Mouse (Mus musculus) heart, embryonic 11.5 days (tissue): ENCODE measurements around the gene Gm813. TPM values are rescaled to one million over a fixed set of nuclear protein-coding genes. Genes with fewer than 3 reads are reported as not detected.

Experiments
- ATAC-seq: fragments of 200-750 bp; cut with Nextera tagmentation; replicated peaks from 2 replicates; pipeline ENCODE4 v1.8.0; 2017; ENCODE audit warnings: moderate library complexity; ENCODE audit not compliant: insufficient number of reproducible peaks, low FRiP score, low TSS enrichment
- H3K27ac ChIP-seq: fragments of 300-500 bp; sonication (generic); 2 replicates; pipeline ENCODE4 v1.5.1; 2014; ENCODE audit warnings: mild to moderate bottlenecking, low read depth, low read length
- H3K27me3 ChIP-seq: fragments of 300-500 bp; sonication (generic); 2 replicates; pipeline ENCODE4 v1.6.1; 2014; ENCODE audit warnings: mild to moderate bottlenecking, low read length, mixed read lengths; ENCODE audit not compliant: control insufficient read depth, insufficient read depth
- H3K36me3 ChIP-seq: fragments of 300-500 bp; sonication (generic); 2 replicates; pipeline ENCODE4 v1.6.1; 2014; ENCODE audit warnings: mild to moderate bottlenecking, low read length, moderate library complexity, mixed read lengths; ENCODE audit not compliant: control insufficient read depth, insufficient read depth
- H3K4me1 ChIP-seq: fragments of 300-500 bp; sonication (generic); 2 replicates; pipeline ENCODE4 v1.6.1; 2014; ENCODE audit warnings: low read length; ENCODE audit not compliant: control insufficient read depth, insufficient read depth
- H3K4me2 ChIP-seq: fragments of 300-500 bp; sonication (generic); 2 replicates; pipeline ENCODE4 v1.6.1; 2014; ENCODE audit warnings: mild to moderate bottlenecking, moderate library complexity
- H3K4me3 ChIP-seq: fragments of 300-500 bp; sonication (generic); 2 replicates; pipeline ENCODE4 v1.5.1; 2014; ENCODE audit warnings: low read depth, low read length
- H3K9ac ChIP-seq: fragments of 300-500 bp; sonication (generic); 2 replicates; pipeline ENCODE4 v1.6.1; 2014; ENCODE audit warnings: mild to moderate bottlenecking, low read depth, low read length, moderate library complexity
- H3K9me3 ChIP-seq: fragments of 300-500 bp; sonication (generic); replicated peaks from 2 replicates; pipeline ENCODE4 v1.6.1; 2016; ENCODE audit warnings: low read length; ENCODE audit not compliant: control insufficient read depth
- WGBS: fragments of 180-500 bp; shearing (Covaris S2); extraction: QIAGEN DNeasy Blood & Tissue Kit; methylation state at CpG from one replicate; pipeline ENCODE4 v1.1.7; 2014; ENCODE audit not compliant: insufficient replicate concordance; 5-methylcytosine and 5-hydroxymethylcytosine counted together
- polyA plus RNA-seq: library from polyadenylated mRNA; unstranded; fragments of >200 nt; fragmentation: Nextera tagmentation; extraction: Ambion mirVana; gene quantifications from 2 replicates; pipeline ENCODE4 v1.2.1, GENCODE M21; 2014

The Gm813 gene
- polyA plus RNA-seq, 1 experiment from 2014 or later: not detected

DNA sequence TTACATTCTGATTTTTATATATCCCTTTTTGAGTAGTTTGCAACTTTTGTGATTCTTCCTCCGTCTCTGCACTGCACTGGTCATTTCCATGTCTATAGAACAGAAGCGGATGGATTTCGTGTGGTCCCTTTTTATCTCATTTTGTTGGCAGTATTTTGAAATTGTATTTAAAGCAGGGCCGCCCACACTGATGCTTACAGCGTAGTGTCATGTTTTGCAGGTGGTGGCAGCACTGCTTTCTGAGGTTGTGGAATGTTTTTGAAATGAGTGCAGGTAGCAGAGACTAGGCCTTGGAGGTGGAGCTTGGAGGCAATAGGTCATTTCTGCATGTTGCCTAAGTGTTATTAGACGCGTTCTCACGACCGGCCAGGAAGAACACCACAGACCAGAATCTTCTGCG is 33.2 kb upstream of the Gm813 start:
- Histone ChIP-seq H3K4me2 (no peak overlapping the region), H3K36me3 (no peaks in the 10 kb centered on the region), H3K4me3 (no peak overlapping the region), H3K27ac (no peak overlapping the region), H3K4me1 (no peaks in the 10 kb centered on the region), H3K9me3 (no peaks in the 10 kb centered on the region), H3K9ac (no peak overlapping the region), H3K27me3 (no peaks in the 10 kb centered on the region)
- ATAC-seq: no peak
- 90% methylated on average over 10 of the region's 10 CpGs for WGBS

DNA sequence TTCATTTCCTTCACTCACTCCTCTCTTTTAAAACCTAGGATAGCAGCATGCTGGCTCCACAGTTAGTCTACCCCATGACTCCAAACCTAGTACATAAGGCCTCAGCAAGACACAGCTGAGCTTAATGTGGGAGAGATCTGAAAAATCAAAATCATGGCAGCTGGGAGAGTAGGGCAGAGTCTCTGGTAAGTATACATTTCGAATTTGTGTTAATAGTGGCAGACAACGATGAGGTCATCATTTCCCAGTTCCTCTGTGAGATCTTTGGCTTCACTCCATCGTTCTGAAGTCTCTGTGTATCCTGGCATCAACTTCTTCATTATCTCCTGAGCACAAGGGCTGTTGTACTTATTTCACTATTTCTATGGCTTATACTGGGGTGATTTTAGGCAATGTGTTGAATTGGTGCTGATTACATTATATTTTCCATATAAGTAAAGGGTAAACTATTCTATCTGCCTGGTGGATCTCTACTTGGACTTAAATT is 22.0 kb upstream of the Gm813 start, which contains the start of gene E330017A01Rik:
E330017A01Rik (minus strand) TSS at position 51 of the 487 bp plus-strand sequence.
- no peak for ATAC-seq
- 61% methylated on average over 3 of the region's 3 CpGs for WGBS
- no peak within 1 kb of the TSS for H3K27ac ChIP-seq
- H3K4me2 ChIP-seq: no peak within 1 kb of the TSS
- no peaks in the 10 kb centered on the region for H3K4me1 ChIP-seq
- no peaks in the 10 kb centered on the region for H3K9me3 ChIP-seq
- H3K36me3 ChIP-seq: no peaks in the 10 kb centered on the region
- no peak within 1 kb of the TSS for H3K9ac ChIP-seq
- no peak within 1 kb of the TSS for H3K4me3 ChIP-seq
- H3K27me3 ChIP-seq: no peaks in the 10 kb centered on the region

DNA sequence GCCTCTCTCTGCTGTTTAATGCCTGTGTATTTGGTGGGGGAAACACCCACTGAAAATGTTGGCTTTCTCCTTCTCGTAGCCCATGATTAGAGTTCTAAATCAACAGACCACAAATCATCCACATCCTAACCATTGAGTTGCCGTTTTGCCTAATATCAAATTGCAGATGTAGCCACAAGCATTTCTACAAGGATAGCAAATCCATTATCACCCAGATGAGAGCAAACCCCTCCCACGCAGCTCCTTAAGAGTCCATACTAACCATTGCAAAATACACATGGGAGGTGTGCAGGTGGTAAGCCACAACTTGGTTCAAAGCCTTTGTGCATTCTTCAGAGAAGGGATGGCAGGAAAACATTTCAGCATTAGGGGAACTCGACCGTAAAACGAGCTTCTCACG is 21.2 kb upstream of the Gm813 start:
- H3K9ac ChIP-seq: no peak overlapping the region
- H3K4me3 ChIP-seq: no peak overlapping the region
- no peaks in the 10 kb centered on the region for H3K36me3 ChIP-seq
- H3K4me2 ChIP-seq: no peak overlapping the region
- no peaks in the 10 kb centered on the region for H3K27me3 ChIP-seq
- ATAC-seq: no peak
- no peaks in the 10 kb centered on the region for H3K9me3 ChIP-seq
- 82% methylated on average over 7 of the region's 7 CpGs for WGBS
- no peaks in the 10 kb centered on the region for H3K4me1 ChIP-seq
- no peak overlapping the region for H3K27ac ChIP-seq

DNA sequence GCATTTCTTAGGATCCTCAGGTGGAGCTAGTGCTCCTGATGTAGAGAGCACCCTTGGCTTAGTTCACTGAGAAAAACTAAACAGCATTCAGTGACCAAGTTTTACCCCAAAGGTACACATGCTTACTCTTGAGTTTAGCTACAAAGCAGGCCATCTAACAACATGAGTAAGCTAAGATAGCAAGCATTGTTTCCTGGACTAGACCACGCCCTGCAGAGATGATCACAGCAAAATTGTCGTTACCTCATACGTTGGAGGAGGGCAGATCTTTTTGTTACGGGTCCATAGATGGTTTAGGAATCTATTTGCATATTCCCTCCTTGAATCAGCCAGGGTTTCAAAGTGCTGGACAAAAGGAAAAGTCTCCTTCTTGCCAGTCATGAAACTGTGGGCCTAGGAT is 20.7 kb upstream of the Gm813 start:
- ATAC-seq: peak; percentile 84
- H3K4me3 ChIP-seq: no peak overlapping the region
- WGBS: 75% methylated on average over 4 of the region's 4 CpGs
- H3K9me3 ChIP-seq: no peaks in the 10 kb centered on the region
- H3K4me2 ChIP-seq: no peak overlapping the region
- no peaks in the 10 kb centered on the region for H3K36me3 ChIP-seq
- H3K27ac ChIP-seq: peak overlapping the region; percentile 41; the same call in 1 of the 2 replicates
- no peaks in the 10 kb centered on the region for H3K4me1 ChIP-seq
- H3K27me3 ChIP-seq: no peaks in the 10 kb centered on the region
- H3K9ac ChIP-seq: no peak overlapping the region

DNA sequence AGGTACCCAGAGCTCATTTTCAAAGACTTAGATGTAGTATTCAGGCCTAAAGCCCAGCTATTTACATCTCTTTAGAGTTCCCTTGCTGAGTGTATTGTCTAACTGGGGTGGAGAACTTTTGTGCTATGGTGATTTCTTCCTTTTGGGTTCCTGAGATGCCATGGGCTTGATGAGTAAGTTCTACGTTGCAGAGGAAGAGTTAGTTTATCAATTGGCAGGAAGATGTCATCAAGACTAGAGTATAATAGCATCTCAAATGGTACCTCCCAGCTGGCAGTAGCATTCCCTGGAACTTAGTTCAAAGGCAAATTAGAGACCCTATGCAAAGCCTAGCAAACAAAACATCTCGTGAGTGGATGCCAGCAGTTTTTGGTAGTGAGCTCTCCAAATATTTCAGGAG is 19.1 kb upstream of the Gm813 start:
- 67% methylated on average over 2 of the region's 2 CpGs for WGBS
- no peaks in the 10 kb centered on the region for H3K9me3 ChIP-seq

DNA sequence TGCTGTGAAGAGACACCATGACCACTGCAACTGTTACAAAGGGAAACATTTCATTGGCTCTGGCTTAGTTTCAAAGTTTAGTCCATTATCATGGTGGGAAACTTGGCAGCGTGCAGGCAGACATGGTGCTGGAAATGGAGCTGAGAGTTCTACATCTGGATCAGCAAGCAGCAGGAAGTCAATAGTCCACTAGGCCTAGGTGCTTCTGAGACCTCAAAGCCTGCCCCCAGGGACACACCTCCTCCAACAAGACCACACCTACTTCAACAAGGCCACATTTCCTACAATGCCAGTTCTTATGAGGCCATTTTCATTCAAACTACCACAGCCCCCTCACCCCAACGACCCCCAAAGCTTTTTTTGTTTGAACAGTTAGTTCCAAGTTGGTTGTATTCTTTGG is 13.0 kb upstream of the Gm813 start:
- 62% methylated on average over 2 of the region's 2 CpGs for WGBS
- ATAC-seq: no peak; the same call in 1 of the 2 replicates
- Histone ChIP-seq H3K4me3 (no peak overlapping the region), H3K4me1 (no peaks in the 10 kb centered on the region), H3K27ac (no peak overlapping the region), H3K27me3 (no peaks in the 10 kb centered on the region), H3K36me3 (no peaks in the 10 kb centered on the region), H3K9ac (no peak overlapping the region), H3K4me2 (no peak overlapping the region), H3K9me3 (no peaks in the 10 kb centered on the region)

More for the DNA sequence above, 19.1 kb upstream of the Gm813 start:
- Histone ChIP-seq H3K27ac (no peak overlapping the region), H3K4me1 (no peaks in the 10 kb centered on the region), H3K36me3 (no peaks in the 10 kb centered on the region), H3K27me3 (no peaks in the 10 kb centered on the region), H3K9ac (no peak overlapping the region), H3K4me3 (no peak overlapping the region), H3K4me2 (no peak overlapping the region)
- no peak for ATAC-seq

DNA sequence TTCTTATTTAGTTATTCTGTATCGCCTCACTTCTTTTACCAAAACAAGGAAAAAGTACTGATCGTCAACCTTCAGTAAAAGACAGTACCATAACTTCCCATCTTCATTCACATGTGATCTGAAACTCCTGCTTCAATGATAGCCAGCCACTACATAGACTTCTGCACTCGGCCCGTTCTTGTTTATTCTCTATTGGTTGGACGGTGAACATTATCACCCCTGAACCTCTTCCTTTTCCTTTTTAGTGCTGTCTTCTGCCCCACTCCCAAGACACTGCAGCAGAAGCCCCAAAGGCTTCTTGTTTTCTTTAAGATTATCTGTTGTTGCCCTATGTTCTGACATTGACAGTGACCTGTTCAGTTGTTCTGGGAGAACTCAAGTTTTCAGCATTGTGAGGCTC is 12.2 kb upstream of the Gm813 start:
- Histone ChIP-seq H3K27me3 (no peaks in the 10 kb centered on the region), H3K9me3 (no peaks in the 10 kb centered on the region), H3K9ac (no peak overlapping the region), H3K36me3 (no peaks in the 10 kb centered on the region), H3K27ac (no peak overlapping the region), H3K4me2 (no peak overlapping the region), H3K4me1 (no peaks in the 10 kb centered on the region), H3K4me3 (no peak overlapping the region)
- no peak for ATAC-seq
- 84% methylated on average over 5 of the region's 5 CpGs for WGBS

DNA sequence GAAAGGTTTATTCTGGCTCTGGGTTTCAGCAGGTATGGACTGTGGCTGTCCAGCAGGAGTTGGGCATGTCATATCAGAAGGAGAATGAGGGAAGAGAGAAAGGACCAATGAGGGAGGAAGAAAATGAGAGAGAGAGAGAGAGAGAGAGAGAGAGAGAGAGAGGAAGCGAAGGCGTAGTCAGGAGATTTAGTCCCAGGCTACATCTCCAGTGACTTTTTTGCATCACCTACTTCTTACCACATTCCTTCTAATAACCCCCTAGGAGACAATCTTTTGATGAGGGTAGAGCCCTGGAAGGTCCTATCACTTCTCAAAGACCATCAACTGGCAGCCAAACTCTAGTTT is 11.5 kb upstream of the Gm813 start:
- H3K27ac ChIP-seq: no peak overlapping the region
- no peaks in the 10 kb centered on the region for H3K36me3 ChIP-seq
- ATAC-seq: no peak
- no peak overlapping the region for H3K9ac ChIP-seq
- no peaks in the 10 kb centered on the region for H3K4me1 ChIP-seq
- no peaks in the 10 kb centered on the region for H3K9me3 ChIP-seq
- H3K27me3 ChIP-seq: no peaks in the 10 kb centered on the region
- WGBS: 100% methylated on average over 2 of the region's 2 CpGs
- H3K4me3 ChIP-seq: no peak overlapping the region
- H3K4me2 ChIP-seq: no peak overlapping the region

DNA sequence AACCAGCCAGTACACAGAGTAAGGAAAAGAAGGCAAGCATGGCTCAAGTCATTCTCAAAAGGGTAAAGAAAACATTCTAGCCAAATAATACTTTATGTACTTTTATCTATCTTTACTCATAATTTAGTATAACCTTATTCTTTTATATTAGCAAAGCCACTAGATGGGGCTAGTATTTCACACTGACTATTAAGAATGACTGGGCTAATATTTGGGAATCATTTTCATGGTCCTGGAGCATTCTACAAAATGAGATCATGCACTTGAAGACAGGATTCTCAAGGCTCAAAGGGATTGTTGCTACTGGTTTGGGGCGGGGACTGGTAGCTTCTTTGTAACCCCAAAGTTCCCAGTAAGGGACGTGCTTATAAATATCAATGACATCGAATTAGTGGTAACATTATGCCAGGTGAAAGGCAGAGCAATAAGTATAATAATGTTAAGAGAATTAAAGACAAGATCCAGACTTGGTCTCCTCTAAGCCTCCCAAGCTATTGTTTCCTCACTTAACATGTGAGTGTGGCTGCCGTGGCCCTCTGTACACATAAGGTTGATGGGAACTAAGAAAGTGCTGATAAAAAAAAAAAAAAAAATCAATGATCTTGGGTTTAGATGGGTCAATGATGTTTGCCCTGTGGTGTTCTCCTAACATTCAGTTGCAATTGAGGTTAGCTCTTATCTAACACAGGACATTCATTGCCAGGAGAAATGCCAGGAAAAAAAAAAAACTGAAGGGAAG is 11.0 kb upstream of the Gm813 start:
- Histone ChIP-seq H3K27ac (no peak overlapping the region), H3K36me3 (no peaks in the 10 kb centered on the region), H3K9ac (no peak overlapping the region), H3K4me2 (no peak overlapping the region), H3K4me3 (no peak overlapping the region), H3K9me3 (no peaks in the 10 kb centered on the region), H3K27me3 (no peaks in the 10 kb centered on the region), H3K4me1 (no peaks in the 10 kb centered on the region)
- 84% methylated on average over 4 of the region's 4 CpGs for WGBS
- no peak for ATAC-seq
